Mouse (Mus musculus) 3134 (cell line): ENCODE measurements around the gene Itpr3.

Experiments
- DNase-seq: peaks from one replicate; pipeline ENCODE4 v3.0.0-alpha.2; 2011; ENCODE audit warnings: low spot score; ENCODE audit not compliant: insufficient read length; ENCODE audit errors: extremely low read depth

Gene Itpr3

DNA sequence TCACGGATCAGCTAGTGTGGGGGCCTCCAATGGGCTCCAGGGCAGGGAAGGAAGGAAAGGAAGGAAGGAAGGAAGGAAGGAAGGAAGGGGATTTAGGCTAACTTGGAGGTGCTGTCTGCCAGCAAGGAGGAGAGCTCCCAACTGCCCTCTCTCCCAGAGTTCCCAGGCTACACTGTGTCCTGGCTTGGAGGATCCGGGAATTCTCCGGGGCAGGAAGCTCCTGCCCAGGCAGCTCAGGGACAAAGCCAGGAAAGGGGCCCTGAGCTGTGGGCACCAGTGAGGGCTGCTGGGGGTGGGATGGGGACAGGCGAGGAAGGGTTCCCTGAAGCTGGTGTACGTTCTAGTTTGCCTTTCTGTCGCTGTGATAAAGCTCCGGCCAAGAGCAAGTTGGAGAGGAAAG is 20.6 kb upstream of the Itpr3 start:
- no peak for DNase-seq

DNA sequence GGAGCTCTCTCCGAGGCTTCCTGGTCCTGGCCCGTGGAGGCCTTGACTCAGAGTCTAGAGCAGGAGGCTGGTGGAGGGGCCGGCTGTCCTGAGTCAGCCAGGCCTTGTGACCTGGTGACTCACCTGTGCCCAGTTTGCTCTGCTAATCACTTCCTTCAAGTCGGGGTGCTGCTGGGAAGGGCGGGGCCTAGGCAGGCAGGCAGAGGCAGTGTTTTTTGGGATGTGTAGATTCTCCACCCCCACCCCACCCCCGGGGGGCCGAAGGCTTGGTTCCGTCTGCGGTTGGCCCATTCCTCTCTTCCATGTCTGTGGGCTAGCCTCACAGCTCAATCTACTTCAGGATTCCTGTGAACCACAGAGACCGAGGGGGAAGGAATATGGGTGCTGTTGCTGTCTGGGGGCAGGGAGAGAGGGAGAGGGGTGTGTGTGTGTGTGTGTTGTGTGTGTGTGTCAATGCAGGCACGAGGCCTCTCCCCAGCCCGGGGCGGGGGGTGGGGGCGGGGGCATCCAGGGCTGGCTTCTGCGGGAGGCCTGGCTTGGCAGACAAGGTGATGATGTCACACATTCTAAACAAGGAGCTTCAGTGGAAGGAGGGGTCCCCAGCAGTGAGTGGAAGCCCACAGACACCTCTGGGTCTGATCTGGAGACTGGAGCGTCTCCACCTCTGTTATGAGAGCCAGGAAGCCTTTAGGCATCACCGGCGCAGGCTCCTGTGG is 18.6 kb upstream of the Itpr3 start:
- peak; percentile 98 for DNase-seq

DNA sequence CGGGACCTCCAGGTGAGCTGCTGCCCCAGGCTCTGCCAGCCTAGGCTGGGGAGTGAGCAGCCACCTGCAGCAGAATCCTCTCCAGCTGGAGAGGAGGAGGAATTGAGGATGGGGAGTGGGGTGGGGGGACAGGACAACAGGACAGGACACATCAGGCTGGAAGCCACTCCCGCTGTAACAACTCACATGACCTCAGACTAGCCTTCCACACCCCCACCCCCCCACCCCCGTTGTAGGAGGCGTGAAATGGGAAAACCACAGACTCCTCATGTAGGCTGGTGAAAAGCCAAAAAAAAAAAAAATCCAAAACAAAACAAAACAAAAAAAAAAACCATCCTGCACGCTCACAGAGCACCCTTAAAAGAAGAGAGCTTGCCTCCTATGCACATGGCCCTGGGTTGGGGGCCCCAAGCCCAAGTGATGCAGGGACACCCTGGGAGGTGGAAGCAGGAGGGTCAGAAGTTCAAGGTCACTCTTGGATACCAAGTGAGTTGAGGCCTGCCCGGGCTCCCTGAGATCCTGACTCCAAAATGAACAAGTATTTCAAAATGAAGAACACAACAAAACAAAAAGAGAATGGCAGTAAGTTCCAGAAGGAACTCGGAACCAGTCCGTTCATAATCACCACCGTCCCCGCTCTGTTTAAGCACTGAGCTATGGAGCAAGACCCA is 17.5 kb upstream of the Itpr3 start:
- DNase-seq, result peak; percentile 82

- peak; percentile 74 for DNase-seq
Measured at GRCm38 (mm10) chr17:27040304-27041045, 16.6 kb upstream of the Itpr3 start.

- DNase-seq, result peak; percentile 77
Measured at GRCm38 (mm10) chr17:27041046-27041786, 15.9 kb upstream of the Itpr3 start.

- no peak for DNase-seq
Measured at GRCm38 (mm10) chr17:27041787-27042055, 15.4 kb upstream of the Itpr3 start.

DNA sequence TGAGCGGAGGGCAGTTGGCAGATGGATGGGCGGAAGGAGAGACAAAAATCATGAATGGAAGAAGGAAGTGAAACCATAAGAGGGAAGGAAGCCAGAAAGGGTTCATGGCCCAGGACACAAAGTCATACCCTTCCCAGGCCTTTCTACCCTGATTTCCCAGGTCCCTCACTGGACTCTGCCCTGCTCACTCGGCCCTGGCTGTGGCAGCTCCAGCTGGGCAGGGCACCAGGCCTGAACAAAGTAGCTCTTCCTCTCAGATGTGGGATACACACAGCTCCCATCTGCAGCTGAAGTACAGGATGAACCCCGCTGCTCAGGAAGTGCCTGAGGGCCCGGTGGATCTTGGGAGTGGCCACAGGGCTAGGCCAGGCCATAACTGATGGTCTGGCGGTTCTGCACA is 14.3 kb upstream of the Itpr3 start:
- peak; percentile 60 for DNase-seq

DNA sequence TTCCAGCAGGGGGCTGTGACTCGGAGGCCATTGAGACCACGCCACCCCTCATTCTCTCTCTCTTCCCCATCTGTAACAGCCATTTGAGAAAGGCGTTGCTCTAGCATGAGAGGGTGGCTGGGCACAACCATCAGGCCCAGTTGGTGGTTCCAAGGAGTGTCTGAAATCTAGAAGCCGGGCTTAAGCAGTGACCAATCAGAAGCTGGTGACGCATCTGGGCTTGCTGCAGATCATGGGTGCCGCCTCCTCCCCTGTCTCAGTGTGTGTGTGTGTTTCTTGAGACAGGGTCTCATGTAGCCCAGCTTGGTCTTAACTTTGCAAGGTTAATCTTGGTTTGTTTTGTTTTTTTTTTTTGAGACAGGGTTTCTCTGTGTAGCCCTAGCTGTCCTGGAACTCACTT is 11.9 kb upstream of the Itpr3 start:
- DNase-seq, result no peak

DNA sequence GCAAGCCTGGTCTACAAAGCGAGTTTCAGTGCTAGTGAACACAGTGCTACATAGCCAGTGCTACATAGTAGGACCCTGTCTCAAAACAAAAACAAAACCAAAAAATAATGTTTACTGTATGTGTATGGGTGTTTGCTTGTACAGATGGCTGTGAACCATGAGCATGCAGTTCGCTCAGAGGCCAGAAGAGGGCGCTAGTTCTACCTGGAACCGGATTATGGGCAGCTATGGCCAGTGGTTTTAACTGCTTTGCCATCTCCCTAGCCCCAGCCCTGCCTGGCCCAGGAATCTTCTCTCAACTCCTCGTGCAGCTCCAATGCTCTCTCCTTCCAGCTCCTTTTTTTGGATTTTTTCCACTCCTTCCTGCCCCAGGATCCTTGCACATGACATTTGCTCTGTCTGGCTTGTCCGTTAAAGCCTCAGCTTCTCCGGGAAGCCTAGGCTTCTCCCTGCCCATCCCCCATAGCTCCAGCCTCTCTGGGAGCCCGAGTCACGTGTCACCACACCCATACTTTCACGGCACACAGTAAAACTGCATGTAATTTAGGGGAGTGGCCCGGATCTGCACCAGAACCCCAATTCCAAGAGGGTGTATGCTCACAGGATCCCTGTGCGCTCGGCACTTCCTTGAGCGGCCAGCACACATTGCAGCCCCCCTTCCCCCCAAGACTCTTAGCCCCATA is 9.2 kb upstream of the Itpr3 start:
- DNase-seq, result no peak

DNA sequence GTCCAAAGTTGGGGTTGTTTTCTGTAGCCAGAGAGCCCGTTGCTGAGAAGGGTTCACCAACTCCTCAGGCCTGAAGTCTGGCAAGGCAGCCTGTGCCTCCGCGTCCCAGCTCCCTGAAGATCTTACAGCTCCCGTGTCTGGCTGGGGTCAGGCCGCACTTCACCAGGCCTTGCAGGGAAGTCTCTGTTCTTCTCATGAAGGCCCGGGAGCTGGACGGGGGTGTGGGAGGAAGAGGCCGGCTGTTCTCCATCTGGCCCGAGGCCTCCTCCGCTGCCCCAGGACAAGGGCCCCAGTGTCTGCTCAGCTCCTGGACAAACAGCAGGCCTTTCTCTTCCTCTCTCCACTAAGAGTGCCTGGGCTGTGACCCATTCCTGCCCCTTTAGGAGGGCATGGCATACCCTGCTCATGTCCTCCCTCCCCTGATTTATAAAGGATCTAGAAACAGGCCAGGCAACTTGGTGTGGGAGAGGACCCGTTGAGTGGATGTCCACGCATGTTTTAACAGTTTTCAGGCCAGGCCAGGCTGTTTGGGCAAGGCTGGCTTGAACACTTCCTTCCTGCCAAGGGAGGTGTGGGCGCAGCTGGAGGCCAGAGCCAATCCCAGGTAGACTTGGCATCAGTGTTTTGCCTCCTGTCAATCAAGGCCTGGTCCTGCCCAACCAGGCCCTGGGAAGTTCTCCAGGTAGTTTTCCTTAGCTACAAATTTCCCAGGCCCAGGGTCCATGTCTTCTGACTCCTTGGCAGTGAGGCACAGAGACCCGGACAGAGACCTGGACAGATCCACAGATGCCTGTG is 8.5 kb upstream of the Itpr3 start:
- DNase-seq, result no peak

DNA sequence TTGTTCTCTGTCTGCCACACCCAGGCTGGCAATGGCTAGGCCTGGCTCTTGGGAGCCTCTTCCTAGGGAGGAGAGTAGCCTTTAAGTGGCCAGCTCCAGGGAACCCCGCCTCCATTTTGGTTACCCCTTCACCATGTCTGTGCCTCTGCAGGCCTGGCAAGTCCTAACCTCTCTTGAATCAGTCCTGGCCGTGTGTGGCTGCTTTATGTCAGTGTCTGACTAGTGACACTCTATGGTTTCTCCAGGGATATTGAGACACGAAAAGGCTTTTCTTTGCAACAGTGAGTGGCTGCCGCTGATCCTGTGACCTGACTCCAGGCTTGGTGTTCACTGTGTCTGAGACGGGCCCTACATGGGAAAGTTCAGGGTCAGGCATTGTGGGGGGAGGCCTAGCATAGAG is 6.3 kb upstream of the Itpr3 start:
- no peak for DNase-seq

DNA sequence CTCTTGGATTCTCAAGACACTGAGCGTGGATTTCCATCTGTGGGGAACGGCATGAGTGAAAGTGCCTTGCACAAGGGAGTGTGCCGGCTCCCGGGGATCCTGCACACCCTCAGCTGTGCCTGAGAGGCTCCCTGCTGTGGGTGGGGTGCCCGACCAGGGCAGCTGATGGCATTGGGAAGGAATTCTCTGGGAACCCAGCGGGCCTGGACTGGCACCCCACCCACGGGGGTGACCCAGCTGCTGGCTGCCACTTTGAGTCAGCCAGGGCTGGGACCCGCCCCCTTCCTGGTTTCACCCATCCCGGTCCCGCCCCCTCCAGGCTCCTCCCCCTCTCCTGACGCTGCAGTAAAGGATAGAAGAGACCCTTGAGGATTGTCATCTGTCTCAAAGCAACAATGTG is 5.6 kb upstream of the Itpr3 start:
- DNase-seq, result peak; percentile 88

DNA sequence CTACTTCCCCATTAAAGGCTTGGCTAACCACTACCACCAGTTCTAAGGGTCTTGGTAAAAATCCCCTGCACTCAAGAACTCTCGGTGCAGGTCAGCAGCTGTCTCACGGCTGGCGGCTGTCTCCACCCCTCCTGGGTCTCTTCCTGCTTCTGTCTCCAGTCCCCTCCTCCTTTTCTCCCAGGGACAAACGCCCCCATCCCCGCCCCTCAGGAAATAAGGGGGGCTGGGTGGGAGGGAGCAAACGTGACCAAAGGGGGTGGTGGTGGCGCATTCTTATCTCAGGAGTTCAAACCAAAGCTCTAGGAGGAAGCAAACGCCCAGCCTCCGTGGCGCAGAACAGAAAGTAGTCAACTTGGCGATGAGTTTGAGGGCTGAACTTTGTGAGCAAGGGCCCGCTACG is 934 bp upstream of the Itpr3 start:
- peak; percentile 87 for DNase-seq

DNA sequence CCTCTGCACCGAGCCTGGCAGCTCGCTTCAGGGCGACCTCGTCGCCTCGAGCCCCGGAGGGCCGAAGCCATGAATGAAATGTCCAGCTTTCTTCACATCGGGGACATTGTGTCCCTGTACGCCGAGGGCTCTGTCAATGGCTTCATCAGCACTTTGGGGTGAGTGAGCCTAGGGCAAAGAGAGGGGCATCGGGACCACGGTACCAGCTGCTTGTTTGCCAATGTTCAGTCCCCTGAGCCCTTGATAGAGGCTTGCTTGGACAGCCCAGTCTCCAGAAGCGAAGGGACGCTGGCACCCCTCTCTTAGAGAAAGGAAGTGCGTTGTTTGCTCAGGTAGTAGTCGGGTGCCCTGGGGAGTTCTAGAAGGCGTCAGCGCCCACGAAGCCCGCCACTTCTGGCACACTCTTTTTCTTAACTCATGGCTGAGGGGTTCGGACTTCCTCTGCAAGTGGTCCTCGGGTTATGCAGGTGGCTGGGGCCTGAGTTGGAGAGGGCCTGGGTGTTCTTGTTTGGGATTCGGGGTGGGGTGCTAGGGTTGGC is 482 bp downstream of the Itpr3 start:
- peak; percentile 41 for DNase-seq

GRCm38 (mm10) chr17:27060698-27061097 is 3.6 kb downstream of the Itpr3 start:
- DNase-seq, result no peak

DNA sequence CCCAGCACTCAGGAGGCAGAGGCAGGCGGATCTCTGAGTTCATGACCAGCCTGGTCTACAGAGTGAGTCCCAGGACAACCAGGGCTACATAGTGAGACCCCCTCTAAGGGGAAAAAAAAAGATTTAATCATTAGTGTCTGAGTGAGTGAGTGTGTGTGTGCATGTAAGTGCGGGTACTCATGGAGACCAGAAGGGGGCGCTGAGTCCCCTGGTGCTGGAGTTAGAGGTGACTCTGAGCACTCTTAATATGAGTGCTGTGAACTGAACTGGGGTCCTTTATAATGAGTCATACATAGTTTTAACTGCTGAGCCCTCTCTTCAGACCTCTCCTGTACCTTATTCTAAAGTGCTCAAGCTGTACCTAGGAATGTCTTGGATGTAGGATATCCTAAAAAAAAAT is 4.6 kb downstream of the Itpr3 start:
- no peak for DNase-seq

- no peak for DNase-seq
Measured at GRCm38 (mm10) chr17:27062684-27063083, 5.6 kb downstream of the Itpr3 start.

DNA sequence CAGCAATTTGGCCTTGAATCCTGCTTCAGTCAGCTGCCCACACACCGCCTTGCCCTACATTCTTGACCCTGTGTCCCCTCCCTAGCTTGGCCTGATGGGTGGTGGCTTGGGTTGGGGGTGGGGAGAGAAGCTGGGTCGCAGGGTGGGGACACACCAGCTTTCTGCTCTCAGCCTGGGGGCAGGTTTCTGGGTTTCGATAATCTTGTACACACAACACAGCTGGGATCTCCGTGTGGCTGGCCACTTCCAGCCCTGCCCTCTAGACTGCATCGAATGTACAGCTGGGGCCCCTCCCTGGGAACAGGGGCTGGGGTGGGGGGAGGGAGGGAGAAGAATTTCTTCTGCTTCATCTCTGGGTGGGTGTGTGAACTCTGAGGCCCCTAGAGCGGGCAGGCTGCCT is 6.6 kb downstream of the Itpr3 start:
- no peak for DNase-seq

DNA sequence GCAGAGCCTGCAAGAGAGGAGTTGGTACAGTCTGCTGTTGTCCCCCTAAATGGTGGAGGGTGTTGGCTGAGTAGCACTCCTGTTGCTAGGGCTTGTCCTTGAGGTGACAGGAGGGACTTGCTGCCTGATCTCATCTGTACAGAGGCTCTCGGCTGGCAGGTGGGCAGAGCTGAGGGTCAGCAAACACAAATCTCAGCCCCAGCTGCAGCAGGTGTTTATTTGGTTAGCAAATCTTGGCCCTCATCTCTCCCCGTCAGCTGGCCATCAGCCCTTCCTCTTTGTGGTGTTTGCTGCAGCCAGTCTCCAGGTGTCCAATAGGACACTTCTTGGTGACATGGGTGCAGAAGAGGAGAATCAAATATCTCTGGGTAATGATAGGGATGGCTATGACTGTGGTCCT is 7.1 kb downstream of the Itpr3 start:
- no peak for DNase-seq

DNA sequence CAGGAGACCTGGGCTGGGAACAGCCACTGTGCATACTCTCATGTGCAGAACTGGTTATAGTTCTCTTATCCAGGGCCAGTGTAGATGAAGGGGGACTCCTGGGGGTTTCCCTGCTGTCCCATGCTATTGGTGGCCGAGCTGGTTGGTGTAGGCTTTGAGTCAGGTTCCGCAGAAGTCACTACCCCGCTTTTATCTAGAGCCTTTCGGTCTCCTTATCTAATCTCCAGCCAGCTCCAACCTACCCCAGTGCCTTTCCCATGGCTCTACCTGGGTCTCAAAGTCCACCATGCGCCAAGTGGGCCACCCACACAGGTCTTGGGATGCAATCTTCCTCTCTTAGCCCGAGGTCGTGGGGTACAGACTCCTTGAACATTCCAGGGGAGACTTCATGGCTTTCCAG is 9.0 kb downstream of the Itpr3 start:
- DNase-seq, result no peak
